16 mouse cellular contexts compared by ENCODE assay signal in the genomic region with DNA sequence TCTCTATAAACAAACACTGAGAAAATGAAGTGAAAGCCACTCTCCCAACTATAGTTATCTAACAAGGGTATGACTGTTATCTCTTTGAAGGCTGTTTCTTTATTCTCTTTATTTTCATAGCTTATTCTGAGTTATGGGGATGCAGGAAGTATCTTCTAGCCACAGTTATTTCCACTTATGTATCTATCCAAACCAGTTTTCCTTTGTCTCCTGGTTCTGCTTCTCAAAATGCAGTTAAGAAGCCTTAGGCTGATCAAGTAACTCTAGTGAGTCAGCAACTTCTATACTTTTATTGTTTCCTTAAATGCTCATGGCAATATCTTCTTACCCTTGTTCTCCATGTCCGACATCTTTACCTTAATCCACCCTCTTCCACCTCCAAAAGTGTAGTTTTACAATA.
"Had no signal": no experiment of that assay in that cellular context is flagged by ENCODE, and none has a peak within 500 bp of the region (broad histone marks: within the 10 kb centered on the region; RNA-seq: fewer than 3 reads in every experiment).

No protein-coding gene starts in this region.

- DNase-seq: lung, adult 18-20 months; lung, embryonic 14.5 days; lung, postnatal 10 days; lung, postnatal 4 days; midbrain, embryonic 14.5 days; retina, postnatal 1 day; thymus, adult 2 months; thymus, postnatal 25 days; thymus, postnatal 4 days had no signal

- H3K27ac ChIP-seq: midbrain, embryonic 10.5 days; midbrain, embryonic 12.5 days; neural tube, embryonic 13.5 days; neural tube, embryonic 15.5 days; stomach, embryonic 15.5 days; stomach, postnatal 0 days had no signal

- H3K4me3 ChIP-seq: midbrain, embryonic 10.5 days; midbrain, embryonic 12.5 days; myocyte; neural tube, embryonic 13.5 days; neural tube, embryonic 15.5 days; stomach, embryonic 15.5 days had no signal
